Mouse (Mus musculus): Measurements from ENCODE around the gene Gm11733. TPM values are rescaled to one million over a fixed set of nuclear protein-coding genes. Genes with fewer than 3 reads are reported as not detected.
"Not testable (repeated sequence)": the region's sequence is repeated elsewhere in the genome, so short reads cannot be mapped to it uniquely, and the experiment has no call there.

Gm11733 gene
- not detected for total RNA-seq (2022)

DNA sequence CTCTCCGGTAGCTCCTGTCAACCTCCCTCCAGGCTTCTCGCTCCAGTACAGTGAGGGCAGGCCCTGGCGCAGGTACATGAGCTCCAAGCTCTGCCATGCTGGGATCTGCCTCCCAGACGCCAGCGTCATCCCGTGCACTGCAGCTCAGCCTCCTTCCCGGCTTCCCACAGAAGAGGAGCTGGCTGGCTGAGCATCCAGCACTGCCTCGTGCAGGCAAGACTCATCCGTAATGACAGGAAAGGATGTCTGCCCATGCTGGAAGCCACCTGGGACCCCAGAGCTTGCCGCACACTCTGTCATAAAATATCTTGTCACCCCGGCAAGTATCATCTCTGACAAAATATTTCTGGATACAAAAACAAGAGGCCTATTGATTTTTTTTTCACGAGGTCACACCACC lies at the start of gene Gm11733:
Gene Gm11733 (plus strand): TSS at position 171 of the 400 bp plus-strand sequence.
- no peak for DNase-seq

DNA sequence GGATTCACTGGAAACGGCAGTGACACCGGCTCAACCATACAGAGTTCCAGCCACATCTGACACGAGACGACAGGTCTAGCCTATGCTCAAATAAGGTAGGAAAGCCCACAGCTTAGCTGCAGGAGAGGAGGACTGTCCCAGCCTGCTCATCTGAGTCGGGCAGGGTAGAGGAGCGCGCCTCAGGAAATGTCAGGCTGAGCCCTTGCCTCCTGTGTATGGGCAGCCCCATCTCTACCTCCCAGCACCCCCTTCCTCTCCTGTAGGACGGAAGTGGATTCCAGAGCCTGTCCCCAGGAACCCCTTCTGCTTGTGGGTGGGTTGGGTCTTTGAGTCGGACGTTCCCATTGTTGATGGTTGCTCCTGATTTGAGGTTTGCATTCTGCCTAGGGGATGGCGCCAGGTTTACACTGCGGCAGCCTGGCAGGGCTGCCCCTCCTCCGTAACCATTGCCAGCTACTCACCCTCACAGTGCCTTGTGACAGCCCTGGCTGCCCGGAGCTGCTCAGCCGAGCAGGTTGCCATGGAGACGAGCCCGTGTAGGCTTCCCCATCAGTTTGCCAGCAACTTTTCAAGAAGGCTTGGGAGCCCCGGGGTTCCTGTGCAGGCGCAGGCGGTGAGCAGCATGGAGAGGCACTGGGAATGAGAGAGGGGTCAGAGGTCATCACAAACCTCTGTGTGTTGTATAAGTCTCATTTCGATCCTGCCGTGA lies 47.6 kb upstream of the Gm11733 start:
- no peak for DNase-seq

DNA sequence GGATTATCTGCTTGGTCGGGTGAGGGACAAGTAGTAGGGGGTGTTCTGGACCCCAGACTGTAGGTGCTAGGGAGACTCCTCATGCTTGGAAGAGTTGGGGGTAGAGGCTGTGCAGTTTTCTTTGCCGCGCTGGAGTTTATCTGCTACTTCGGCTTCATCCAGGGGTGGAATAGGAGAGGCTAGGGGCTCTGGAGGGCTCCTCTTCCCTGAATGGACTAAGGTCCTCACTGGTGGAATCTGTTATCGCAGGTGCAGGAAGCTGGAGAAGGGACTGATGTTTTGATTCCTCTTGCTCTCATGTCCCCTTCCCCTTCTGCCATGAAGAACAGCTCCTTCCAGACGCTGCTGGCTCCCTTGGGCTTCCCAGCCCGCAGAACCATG lies 47.1 kb upstream of the Gm11733 start:
- DNase-seq: no peak

DNA sequence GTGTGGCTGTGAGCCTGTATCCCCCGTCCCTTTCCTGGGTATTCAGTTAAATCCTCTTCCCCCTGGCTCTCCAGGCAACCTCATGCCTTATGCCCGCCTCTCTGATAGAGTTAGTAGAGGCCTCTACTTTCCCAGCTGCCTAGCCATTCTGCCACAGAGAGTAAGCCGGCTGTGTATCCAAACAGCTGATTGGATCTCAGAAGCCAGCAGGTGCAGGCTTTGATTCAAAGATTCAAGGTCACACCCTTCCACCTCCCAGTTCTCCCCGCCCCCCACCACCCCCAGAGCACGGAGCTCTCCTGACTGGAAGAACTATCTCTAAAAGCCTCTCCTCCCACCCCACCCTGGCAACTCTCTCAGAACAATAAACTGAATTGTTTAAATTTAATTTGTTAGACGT lies 45.8 kb upstream of the Gm11733 start:
- no peak for DNase-seq

DNA sequence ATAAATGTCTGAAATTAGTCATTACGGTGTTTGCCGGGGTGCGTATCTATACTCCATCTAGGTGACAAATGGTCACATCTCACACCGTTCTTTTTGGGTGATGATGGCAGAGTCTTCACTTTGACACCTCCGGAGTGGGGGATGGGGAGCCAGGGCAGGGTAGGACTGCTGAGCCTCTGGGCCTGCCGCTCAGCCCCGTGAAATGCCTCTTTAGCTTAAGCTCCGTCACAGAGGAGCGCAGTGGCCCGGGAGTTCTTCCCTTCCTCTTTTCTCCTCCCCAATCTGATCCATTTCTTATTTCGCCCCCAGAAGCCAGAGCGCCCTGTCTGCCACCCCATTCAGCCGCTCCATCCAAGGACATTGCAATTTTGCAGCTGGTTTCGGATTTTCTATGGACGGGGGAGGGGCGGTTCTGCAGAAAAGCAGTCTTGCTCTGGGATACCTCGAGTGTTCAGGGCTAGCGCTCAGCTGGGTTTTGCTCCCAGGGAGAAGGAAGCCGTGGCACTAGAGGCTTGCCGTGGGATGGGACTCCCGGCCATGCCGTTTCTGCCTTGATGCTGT lies 43.2 kb upstream of the Gm11733 start:
- no peak for DNase-seq

DNA sequence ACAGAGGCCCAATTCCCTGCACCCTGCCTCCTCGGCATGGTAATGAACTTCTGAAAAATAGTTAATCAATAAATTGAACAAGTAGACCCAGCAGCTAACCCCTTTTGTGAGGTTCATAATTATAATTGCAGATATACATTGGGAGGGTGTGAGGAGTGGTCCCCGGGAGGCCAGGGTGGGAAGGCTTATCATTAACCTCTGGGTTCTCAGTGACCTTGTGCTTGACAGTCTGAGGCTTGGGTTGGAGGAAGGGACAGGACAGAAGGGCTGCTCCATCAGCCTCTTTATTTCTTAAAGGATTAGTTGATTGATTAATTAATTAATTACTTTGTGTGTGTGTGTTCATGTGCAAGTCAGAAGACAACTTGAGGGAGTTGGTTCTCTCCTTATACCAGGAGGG lies 40.1 kb upstream of the Gm11733 start:
- DNase-seq: no peak

DNA sequence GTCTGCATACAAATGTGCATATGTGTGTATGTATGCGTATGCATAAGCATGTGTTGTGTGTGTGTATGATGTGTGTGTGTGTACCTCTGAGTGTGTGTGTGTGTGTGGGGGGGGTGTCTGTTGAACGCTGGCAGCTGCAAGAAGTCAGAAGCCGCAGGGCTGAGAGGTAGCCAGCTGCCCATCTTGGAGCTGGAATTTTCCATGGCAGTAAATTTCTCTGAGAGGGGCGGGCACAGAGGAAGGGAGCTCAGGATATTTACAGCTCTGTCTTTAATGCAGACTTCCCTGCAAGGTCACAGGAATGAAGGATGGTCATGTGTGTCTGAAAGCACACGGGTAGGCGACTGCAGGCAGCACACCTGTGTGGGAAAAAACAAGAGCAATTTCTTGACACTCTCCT lies 38.5 kb upstream of the Gm11733 start:
- no peak for DNase-seq

DNA sequence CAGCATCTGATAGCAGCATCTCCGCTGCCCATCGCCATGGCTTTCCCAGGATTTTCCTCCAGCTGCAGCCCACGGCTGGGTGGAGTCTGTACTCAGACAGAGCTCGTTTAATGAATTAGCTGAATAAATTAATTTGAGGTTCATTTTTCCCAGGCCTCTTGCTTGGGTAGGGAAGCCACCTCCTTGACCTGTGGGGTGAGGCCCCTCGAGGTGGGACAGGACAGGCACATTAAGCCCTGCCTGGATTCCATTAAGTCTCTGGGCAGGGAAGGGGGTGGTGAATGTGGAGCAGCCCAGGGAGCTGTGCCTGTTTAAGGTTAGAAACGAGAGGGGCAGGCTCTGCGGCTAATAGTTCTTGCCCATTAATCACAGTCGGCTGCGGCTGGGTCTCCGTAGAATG lies 30.1 kb upstream of the Gm11733 start:
- DNase-seq: no peak

DNA sequence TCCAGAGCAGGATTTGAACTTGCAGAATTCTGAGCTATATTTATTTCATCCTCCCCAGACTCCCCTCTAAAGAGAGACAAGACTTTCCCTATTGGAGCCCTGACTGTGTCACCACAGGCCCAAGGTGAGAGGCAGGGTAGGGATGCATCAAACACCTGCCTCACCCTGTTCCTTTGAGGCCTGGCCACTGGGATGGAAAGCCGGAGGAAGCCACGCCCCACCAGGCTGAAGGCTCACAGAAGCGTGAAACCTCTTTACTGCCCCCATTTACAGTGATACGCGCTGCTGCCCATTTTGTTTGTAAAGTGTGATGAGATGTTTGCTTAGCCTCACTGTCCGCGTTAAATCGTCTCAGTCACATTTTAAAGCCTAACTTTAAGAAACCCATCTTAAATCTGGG lies 25.0 kb upstream of the Gm11733 start:
- DNase-seq: no peak

DNA sequence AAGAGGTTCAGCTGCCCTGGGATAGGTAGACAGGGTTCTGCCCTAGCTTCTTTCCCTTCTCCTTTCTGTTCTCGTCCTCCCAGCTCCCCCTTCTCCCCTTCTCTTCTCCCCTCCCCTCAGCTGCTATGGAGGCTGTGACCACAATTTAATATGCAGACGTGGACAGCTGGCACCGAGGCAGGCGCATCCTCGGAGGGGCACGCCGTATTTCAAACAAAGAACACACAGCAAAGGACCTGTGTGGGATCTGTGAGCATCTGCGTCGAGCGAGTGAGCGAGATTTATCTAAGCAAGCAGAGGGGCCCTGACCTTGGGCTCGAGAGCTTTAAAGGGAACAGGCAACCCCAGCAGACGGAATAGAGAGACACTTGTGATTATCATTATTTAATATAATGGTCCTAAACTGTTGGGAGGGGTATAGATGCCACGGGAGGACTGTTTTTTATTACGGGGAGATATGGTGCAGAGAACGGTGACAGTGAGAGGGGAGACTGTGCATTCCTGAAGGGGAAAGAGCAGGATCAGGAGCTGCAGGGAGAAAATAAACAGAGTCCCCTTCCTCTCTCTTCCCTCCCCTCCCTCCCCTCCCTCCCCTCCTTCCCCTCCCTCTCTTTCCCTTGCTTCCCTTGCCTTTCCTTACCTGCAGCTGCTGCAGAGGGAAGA lies 21.8 kb upstream of the Gm11733 start:
- DNase-seq: no peak

DNA sequence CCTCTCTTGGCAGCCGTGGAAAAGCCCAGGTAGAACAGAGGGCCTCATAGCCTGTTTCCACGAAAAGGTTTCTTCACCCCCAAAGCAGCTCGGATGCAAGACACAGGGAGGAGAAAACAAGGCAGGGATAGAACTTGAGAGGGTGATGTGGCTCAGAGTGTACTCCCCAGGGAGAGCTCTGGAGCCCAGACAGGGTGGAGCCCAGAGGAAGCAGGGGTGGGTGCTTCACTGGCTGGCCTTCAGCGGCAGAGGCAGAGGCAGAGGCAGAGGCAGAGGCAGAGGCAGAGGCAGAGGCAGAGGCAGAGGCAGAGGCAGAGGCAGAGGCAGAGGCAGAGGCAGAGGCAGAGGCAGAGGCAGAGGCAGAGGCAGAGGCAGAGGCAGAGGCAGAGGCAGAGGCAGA lies 20.8 kb upstream of the Gm11733 start:
- not testable (repeated sequence) for DNase-seq

DNA sequence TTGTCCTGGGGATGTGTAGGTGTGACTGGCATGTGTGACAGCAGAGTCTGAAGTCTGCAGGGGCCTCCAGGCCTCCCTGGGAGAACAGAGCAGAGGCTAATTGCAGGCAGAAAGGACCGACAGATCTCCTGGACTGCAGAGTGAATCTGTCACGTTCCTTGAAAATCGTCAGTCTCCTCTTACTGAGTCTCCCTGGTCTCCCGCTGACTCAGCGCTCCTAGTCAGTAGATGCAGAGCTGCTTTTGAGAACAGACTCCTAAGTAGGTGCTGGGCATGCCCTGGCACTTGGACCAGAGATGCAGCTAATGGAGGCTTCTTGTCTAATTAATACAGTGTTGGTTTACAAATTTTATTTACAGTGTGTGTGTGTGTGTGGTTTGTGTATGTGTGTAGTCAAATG lies 17.9 kb upstream of the Gm11733 start:
- DNase-seq: no peak

DNA sequence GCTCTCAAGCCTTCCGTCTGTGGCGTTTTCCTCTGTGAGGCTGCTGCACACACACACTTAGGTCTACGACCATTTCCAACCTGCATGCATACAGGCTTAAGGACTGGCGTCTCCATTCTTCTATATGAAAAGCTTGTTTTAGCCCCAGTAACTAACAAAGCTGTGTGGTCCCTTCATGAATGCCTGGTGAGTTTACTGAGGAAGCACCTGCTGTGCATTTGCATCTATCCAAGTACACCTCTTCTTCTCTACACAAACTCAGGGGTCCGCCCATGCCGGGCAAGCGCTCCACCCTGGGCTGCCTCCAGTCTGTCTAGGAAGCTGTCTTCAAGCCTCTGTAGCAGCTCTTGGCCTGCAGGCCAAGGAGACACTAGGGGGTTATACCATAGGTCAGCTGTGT lies 17.3 kb upstream of the Gm11733 start:
- DNase-seq: no peak

DNA sequence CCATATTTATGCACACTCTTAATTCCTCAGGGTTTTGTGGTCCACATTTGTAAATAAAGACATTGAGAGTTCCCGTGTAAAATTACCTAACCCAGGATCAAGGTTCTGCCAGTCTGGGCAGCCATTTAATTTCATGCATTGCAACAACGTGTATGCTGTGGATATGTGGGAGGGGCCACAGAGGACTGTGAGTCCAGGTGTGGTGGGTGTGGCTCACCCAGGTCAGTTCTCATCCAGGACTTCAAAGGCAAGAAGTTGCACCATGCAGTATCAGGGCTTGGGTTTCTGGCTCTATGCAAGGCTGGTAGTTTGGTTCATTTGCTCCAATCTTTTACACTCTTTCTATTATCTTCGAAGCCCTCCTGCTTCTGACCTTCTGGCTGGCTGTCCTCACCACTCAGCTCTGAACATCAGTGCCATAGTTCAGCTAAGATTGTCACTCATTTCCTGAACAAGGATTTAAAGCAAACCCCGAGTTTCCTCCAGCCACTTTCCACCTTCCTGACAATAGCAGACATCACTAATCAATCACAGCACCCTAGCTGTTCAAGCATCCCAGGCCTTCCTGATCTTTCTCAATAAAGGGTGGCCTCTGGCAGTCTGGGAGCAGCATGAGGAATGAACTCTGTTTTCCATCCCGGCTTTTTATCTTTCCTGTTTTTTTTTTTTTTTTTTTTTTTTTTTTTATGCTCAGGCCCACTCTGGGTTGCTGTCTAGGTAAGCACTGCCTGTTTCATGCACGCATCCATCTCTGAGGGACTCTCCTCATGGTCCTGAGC lies 15.4 kb upstream of the Gm11733 start:
- DNase-seq: no peak

DNA sequence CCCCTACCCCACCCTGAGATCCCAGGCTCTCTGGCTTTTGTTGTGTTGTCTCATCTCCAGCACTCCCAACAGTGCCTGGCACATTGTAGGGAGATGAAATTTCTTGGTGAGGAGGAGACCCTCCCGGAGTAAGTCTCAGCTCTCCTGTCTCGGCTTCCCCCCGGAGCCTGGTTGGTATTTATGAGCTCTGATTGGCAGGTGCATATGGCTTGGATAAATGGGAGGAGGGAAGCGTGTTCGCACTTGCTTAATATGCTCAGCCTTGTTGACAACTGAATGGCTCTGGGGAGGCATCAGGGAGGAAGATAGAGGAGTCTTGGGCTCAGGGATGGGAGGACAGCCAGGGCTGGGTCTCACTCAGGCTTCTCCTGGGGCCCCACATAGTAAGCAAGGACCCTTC lies 14.4 kb upstream of the Gm11733 start:
- no peak for DNase-seq

DNA sequence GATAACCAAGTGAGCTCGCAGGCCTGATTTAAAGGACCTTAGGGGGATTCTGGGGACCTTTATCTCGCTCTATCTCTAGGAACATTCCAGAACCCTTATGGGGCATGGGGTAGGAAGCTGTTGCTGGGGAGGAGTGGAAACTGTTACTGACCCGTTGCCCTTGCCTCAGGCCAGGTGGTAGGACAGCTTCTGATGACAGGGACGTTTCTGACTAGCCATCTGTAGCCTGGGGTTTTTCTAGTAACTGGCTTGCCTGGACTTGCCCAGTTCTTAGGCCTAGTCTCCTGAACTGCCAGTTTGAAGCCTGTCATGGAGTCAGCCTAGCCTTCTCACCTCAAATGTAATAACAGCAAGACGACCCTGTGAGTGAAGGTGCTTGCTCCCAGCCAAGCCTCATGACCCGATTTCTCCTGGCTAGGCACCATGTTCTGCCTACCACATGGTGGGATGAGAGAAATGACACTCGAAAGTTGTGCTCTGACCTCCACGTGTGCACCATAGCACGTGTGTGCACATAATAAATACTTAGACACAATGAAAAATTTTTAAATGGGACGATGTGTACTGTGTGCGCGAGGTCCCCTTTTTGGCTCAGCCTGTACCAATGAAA lies 13.5 kb upstream of the Gm11733 start:
- no peak for DNase-seq

DNA sequence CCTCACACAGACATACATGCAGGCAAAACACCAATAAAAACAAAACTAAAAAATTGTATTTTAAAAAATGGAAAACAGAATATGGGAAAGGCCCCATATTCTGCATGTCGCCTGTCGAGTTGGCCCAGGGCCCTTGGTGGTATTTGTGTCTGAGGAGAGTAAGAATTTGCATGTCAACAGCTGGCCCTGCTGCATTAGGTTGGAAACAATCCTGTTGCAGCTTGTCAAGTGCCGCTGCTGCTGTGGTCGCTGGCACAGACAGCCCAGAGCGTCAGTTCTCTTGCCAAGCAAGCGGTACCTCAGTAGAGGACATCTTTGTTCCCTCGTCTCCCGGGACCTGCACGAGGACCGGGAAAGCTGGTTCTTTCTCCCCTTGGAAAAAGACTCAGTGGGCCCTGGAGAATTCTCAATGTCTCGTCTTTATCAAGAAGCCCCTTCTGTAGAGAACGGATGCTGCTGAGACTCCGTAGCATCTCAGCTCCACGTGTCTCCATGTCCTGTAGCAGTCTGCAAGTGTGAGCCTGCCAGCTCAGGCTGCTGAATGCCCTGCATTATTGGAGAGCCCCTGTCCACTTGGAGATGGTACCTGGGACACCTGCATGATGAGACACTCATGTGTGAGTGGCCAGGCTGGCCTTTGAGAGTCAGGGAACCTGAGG lies 12.4 kb upstream of the Gm11733 start:
- no peak for DNase-seq

DNA sequence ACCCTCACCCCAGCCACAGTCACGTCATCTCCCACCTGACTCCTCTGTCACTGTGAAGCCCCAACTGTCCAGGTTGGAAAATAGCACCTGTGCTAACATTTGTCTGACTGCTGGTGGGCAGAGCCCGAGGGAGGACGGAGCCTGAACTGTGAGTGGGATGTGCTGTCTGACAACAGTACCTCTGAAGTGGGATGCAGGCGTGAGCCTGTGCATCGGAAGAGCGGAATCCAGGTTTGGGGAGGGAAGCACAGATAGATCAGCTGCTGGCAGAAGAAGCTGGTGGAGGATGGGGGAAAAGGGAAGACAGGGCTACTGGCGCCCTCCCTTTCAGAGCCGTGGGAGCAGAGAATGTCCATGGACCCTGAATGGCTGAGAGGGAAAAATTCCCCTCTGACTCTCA lies 11.3 kb upstream of the Gm11733 start:
- DNase-seq: no peak

DNA sequence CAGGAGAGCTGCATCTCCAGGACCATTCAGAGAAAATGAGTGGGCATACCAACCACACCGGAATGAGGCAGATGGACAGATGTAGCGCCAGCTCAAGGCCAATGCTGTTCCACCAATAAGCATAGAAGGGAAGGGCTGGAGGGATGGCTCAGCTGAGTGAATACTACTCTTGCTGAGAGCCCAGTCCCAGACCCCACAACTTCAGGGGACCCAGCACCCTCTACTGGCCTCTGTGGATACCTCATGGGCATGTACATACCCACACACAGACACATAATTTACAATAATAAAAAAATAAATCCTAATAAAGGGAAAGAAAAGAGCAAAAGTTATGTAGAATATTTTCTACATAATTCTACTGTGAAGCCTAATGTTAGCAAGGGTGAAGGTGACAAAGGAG lies 9.0 kb upstream of the Gm11733 start:
- DNase-seq: no peak

DNA sequence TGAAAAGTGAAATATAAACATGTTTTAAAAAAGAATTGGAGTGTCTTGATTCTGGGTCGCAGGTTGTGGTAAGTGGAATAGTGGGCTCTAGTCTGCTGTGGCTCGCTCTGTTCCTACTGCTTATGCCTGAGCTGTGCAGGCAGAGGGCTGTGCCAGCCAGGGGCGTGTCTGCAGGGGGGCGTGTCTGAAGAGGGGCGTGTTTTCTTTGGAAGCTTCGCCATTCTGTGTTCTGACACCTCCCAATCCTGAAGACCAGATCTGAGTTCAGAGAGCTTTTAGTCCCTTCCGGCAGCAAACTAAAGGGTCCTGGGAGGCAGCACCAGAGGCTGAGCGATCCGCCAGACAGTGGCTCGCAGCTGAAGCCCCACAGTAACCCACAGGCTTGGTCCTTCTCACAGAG lies 8.5 kb upstream of the Gm11733 start:
- peak; percentile 8 for DNase-seq

DNA sequence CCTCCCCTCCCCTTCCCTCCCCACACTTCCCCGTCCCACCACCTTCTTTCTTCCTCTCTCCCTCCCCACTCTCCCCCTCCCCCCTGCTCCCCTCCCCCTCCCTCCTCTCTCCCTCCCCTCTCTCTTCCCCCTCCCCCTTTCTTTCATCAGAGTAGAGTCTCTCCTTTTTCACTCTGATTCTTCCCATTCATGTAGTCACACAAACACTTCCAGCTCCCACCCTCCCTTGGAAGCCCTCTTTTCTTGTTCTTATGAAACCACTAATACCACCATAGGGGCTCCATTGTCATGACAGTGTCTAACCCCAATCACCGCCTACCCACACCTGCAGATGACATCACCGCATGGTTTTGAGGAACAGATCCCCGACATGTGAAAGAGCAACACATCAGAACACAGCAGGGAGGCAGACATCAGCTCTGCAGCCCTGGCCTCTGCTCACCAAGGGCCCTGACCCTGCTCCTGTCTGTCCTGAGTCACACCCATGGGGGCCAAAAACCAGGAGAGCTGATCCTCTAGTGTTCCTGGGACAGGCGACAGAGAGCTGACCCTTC lies 7.5 kb upstream of the Gm11733 start:
- no peak for DNase-seq
